8 mouse cellular contexts compared by ENCODE assay signal in the genomic region with DNA sequence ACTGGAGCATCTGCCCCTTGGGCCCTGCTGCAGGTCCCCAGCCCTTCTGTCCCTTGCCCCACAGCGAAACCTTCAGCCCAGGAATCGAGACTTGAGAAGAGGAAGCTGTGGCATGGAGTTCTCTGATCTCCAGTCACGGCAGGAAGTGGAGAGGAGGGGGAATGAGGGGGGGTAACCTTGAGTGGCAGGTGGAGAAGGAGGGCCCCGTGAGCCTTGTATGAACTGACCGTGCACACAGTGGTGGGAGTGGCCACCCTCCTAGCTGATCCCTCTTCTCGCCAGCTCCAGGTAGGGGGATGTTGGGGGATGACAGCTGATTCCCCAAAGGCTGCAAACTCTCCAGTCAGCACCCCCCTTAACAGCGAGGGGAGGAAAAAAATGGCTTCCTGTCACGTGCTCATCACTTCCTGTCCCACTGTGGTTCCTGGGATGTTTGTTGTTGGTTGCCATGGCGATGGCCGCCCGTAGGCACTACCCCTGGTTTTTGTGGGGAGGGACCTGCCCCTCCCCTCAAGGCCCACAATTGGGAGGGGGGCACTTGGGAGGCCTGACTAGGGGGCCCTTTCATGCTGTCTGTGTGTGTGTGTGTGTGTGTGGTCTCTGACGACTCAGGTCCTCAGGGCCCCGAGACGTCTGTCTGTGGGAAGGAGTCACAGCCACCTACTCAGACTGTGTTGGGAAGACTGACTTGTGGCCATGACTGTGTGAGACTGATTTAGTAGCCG. TPM values are rescaled to one million over a fixed set of nuclear protein-coding genes. Genes with fewer than 3 reads are reported as not detected.
DNase-seq lines count a peak whose midpoint lies in the region; ATAC-seq and TF ChIP-seq lines count a peak whose summit lies in the region.

No protein-coding gene starts in this region.

- H3K9ac ChIP-seq in CH12.LX (ENCODE audit: insufficient read depth, low read depth) = peak overlapping the region; percentile 42
- peak overlapping the region; percentile 91 for H3K9ac ChIP-seq in embryonic facial prominence, embryonic 14.5 days (ENCODE audit: low read depth, low read length)
- peak overlapping the region; percentile 92 for H3K9ac ChIP-seq in heart, embryonic 12.5 days
- H3K9ac ChIP-seq in kidney, embryonic 15.5 days = peak overlapping the region; percentile 53
- peak overlapping the region; percentile 54 for H3K9ac ChIP-seq in lung, postnatal 0 days (replicated peaks; ENCODE audit: low read depth)

- DNase-seq in CH12.LX (ENCODE audit: extremely low read depth) = peak; percentile 99
- DNase-seq in ZHBTc4 (ENCODE audit: low read depth, low spot score) = peak; percentile 91
- DNase-seq in embryonic facial prominence, embryonic 14.5 days (ENCODE audit: low spot score) = peak; percentile 90
- peak; percentile 98 for DNase-seq in lung, postnatal 0 days (ENCODE audit: low spot score)
- peak; percentile 73 to 79 for DNase-seq in urinary bladder, postnatal 36 days (ENCODE audit: low spot score in 2 of 2)

- no peaks in the 10 kb centered on the region for H3K36me3 ChIP-seq in CH12.LX (replicated peaks in 1 of 2; ENCODE audit: control insufficient read depth in 1 of 2, insufficient read depth in 1 of 2, low read length in 1 of 2)
- H3K36me3 ChIP-seq in embryonic facial prominence, embryonic 14.5 days (ENCODE audit: control insufficient read depth, insufficient read depth, low read length) = no peaks in the 10 kb centered on the region
- H3K36me3 ChIP-seq in heart, embryonic 12.5 days = no peaks in the 10 kb centered on the region
- no peaks in the 10 kb centered on the region for H3K36me3 ChIP-seq in kidney, embryonic 15.5 days
- no peaks in the 10 kb centered on the region for H3K36me3 ChIP-seq in lung, postnatal 0 days (ENCODE audit: insufficient read depth, low read length)

- H3K27me3 ChIP-seq in CH12.LX (replicated peaks) = no peaks in the 10 kb centered on the region
- H3K27me3 ChIP-seq in embryonic facial prominence, embryonic 14.5 days (replicated peaks; ENCODE audit: control insufficient read depth, insufficient read depth, low read length) = no peaks in the 10 kb centered on the region
- no peaks in the 10 kb centered on the region for H3K27me3 ChIP-seq in heart, embryonic 12.5 days (replicated peaks)
- no peaks in the 10 kb centered on the region for H3K27me3 ChIP-seq in kidney, embryonic 15.5 days
- H3K27me3 ChIP-seq in lung, postnatal 0 days (replicated peaks; ENCODE audit: insufficient read depth, low read length) = no peaks in the 10 kb centered on the region

- no peak for ATAC-seq in embryonic facial prominence, embryonic 14.5 days (ENCODE audit: low read depth)
- ATAC-seq in heart, embryonic 12.5 days (ENCODE audit: insufficient number of reproducible peaks, low FRiP score) = peak; percentile 34
- peak; percentile 40 for ATAC-seq in kidney, embryonic 15.5 days (replicated peaks; ENCODE audit: low FRiP score)
- peak; percentile 54 for ATAC-seq in lung, postnatal 0 days
- peak; percentile 53 for ATAC-seq in neutrophil, adult 5-6 weeks (ENCODE audit: extremely low read depth, insufficient number of reproducible peaks, low FRiP score, poor library complexity, severe bottlenecking)

- H3K79me2 ChIP-seq in CH12.LX (replicated peaks; ENCODE audit: control insufficient read depth, extremely low read depth, insufficient read depth, poor library complexity, severe bottlenecking) = peaks cover 8% of the 10 kb centered on the region

- no peak for TF ChIP-seq CTCF in CH12.LX (conservative IDR thresholded peaks at IDR 0.05 in 1 of 2, IDR thresholded peaks at IDR 0.05 in 1 of 2; ENCODE audit: low read depth in 2 of 2, low read length in 2 of 2)
- no peak for TF ChIP-seq CTCF in lung, postnatal 0 days (IDR thresholded peaks at IDR 0.05)

- peaks cover 47 to 82% of the 10 kb centered on the region in 2 experiments for H3K4me1 ChIP-seq in CH12.LX (ENCODE audit: control insufficient read depth in 1 of 2, insufficient read depth in 2 of 2)
- peaks cover 76% of the 10 kb centered on the region for H3K4me1 ChIP-seq in embryonic facial prominence, embryonic 14.5 days (ENCODE audit: control insufficient read depth, insufficient read depth, low read length)
- H3K4me1 ChIP-seq in heart, embryonic 12.5 days (replicated peaks) = peaks cover 85% of the 10 kb centered on the region
- peaks cover 90% of the 10 kb centered on the region for H3K4me1 ChIP-seq in kidney, embryonic 15.5 days
- H3K4me1 ChIP-seq in lung, postnatal 0 days (ENCODE audit: insufficient read depth, low read depth, low read length) = peaks cover 59% of the 10 kb centered on the region

- peak overlapping the region; percentile 51 to 90 (median 72) for H3K4me3 ChIP-seq in CH12.LX (replicated peaks in 1 of 3; ENCODE audit: low read depth in 2 of 3, low read length in 2 of 3, poor library complexity in 1 of 3)
- peak overlapping the region; percentile 87 for H3K4me3 ChIP-seq in embryonic facial prominence, embryonic 14.5 days (ENCODE audit: low read depth, low read length)
- H3K4me3 ChIP-seq in heart, embryonic 12.5 days = peak overlapping the region; percentile 76
- H3K4me3 ChIP-seq in kidney, embryonic 15.5 days (replicated peaks) = peak overlapping the region; percentile 75
- peak overlapping the region; percentile 40 for H3K4me3 ChIP-seq in lung, postnatal 0 days (ENCODE audit: low read depth, low read length)

- in situ Hi-C loops in CH12.LX (cut with MboI; ENCODE audit: low pct_ligation_motif_present, low pct_unique_long_range_greater_than_20kb, low sequenced_read_pairs) = no loop called here

- H3K27ac ChIP-seq in CH12.LX (ENCODE audit: insufficient read depth, low read depth) = peak overlapping the region; percentile 95
- peak overlapping the region; percentile 98 for H3K27ac ChIP-seq in embryonic facial prominence, embryonic 14.5 days (replicated peaks; ENCODE audit: low read depth, low read length)
- H3K27ac ChIP-seq in heart, embryonic 12.5 days (ENCODE audit: poor library complexity, severe bottlenecking) = peak overlapping the region; percentile 100
- H3K27ac ChIP-seq in kidney, embryonic 15.5 days = peak overlapping the region; percentile 98
- peak overlapping the region; percentile 98 for H3K27ac ChIP-seq in lung, postnatal 0 days (ENCODE audit: low read length)

- WGBS in embryonic facial prominence, embryonic 14.5 days = 6% methylated on average over 11 of the region's 15 CpGs
- 5% methylated on average over 15 of the region's 15 CpGs for WGBS in heart, embryonic 12.5 days
- WGBS in kidney, embryonic 15.5 days = 5% methylated on average over 15 of the region's 15 CpGs
- 4% methylated on average over 15 of the region's 15 CpGs for WGBS in lung, postnatal 0 days

- 0 out of 2 replicates have a peak, but pooled peaks have one; percentile 51 for TF ChIP-seq POLR2A in CH12.LX (IDR thresholded peaks at IDR 0.05; ENCODE audit: low read depth, low read length)

- dilution Hi-C loops in CH12.LX (cut with MboI; ENCODE audit: extremely low pct_ligation_motif_present, extremely low pct_unique_long_range_greater_than_20kb, low sequenced_read_pairs) = no loop called here

- TF ChIP-seq EP300 in CH12.LX (IDR thresholded peaks at IDR 0.05; ENCODE audit: low read length) = peak; percentile 95
- TF ChIP-seq EP300 in lung, postnatal 0 days (IDR thresholded peaks at IDR 0.05) = peak; percentile 94

- H3K9me3 ChIP-seq in CH12.LX (replicated peaks; ENCODE audit: low read length) = no peaks in the 10 kb centered on the region
- H3K9me3 ChIP-seq in embryonic facial prominence, embryonic 14.5 days (ENCODE audit: control insufficient read depth, low read length) = no peaks in the 10 kb centered on the region
- H3K9me3 ChIP-seq in heart, embryonic 12.5 days (replicated peaks) = no peaks in the 10 kb centered on the region
- no peaks in the 10 kb centered on the region for H3K9me3 ChIP-seq in kidney, embryonic 15.5 days (replicated peaks)
- H3K9me3 ChIP-seq in lung, postnatal 0 days (ENCODE audit: low read length) = no peaks in the 10 kb centered on the region

- peak overlapping the region; percentile 80 for H3K4me2 ChIP-seq in CH12.LX (ENCODE audit: insufficient read depth, low read depth, poor library complexity, severe bottlenecking)
- peak overlapping the region; percentile 84 for H3K4me2 ChIP-seq in embryonic facial prominence, embryonic 14.5 days (ENCODE audit: low read depth, low read length)
- peak overlapping the region; percentile 87 for H3K4me2 ChIP-seq in heart, embryonic 12.5 days
- H3K4me2 ChIP-seq in kidney, embryonic 15.5 days = peak overlapping the region; percentile 86
- H3K4me2 ChIP-seq in lung, postnatal 0 days (replicated peaks; ENCODE audit: low read depth, low read length) = peak overlapping the region; percentile 96

- TF ChIP-seq RAD21 in CH12.LX (IDR thresholded peaks at IDR 0.05; ENCODE audit: low read depth, low read length) = no peak; the same call in none of the 2 replicates

RNA-seq across cellular contexts. Expression of a gene that starts 14.4 kb away (rescaled TPM):
- total RNA-seq in CH12.LX (2012; rRNA removed) (11.1 and 12.1 TPM in 2 replicates), CH12.LX (2014; rRNA removed) (2.7 and 4.5 TPM in 2 replicates)
- 12.4 and 13.7 TPM in 2 replicates for polyA plus RNA-seq in CH12.LX (2012; ENCODE audit: insufficient read length, low read depth)
- 46.4 and 50.3 TPM in 2 replicates for polyA plus RNA-seq in embryonic facial prominence, embryonic 14.5 days (2014; fragmentation: Nextera tagmentation; extraction: Ambion mirVana)
- 33.8 and 35.1 TPM in 2 replicates for polyA plus RNA-seq in heart, embryonic 12.5 days (2016; fragmentation: Nextera tagmentation; extraction: Ambion mirVana)
- polyA plus RNA-seq in kidney, embryonic 15.5 days (2015; fragmentation: Nextera tagmentation; extraction: Ambion mirVana) = 29.3 and 32.1 TPM in 2 replicates
- polyA plus RNA-seq in lung, postnatal 0 days (2015; fragmentation: Nextera tagmentation; extraction: Ambion mirVana) = 26.2 and 28.8 TPM in 2 replicates
- total RNA-seq in neutrophil, adult 5-6 weeks (2017) = 131 and 135 TPM in 2 replicates

RNA-seq across cellular contexts. Expression of a gene that starts 34.4 kb away (rescaled TPM):
- total RNA-seq in CH12.LX (2012; rRNA removed) (47.4 and 78.9 TPM in 2 replicates), CH12.LX (2014; rRNA removed) (93.7 and 99.3 TPM in 2 replicates)
- polyA plus RNA-seq in CH12.LX (2012; ENCODE audit: insufficient read length, low read depth) = 81.3 and 91.9 TPM in 2 replicates
- polyA plus RNA-seq in embryonic facial prominence, embryonic 14.5 days (2014; fragmentation: Nextera tagmentation; extraction: Ambion mirVana) = 22.7 and 23.0 TPM in 2 replicates
- polyA plus RNA-seq in heart, embryonic 12.5 days (2016; fragmentation: Nextera tagmentation; extraction: Ambion mirVana) = 27.0 and 27.7 TPM in 2 replicates
- 36.3 and 39.1 TPM in 2 replicates for polyA plus RNA-seq in kidney, embryonic 15.5 days (2015; fragmentation: Nextera tagmentation; extraction: Ambion mirVana)
- polyA plus RNA-seq in lung, postnatal 0 days (2015; fragmentation: Nextera tagmentation; extraction: Ambion mirVana) = 2.5 and 2.6 TPM in 2 replicates
- total RNA-seq in neutrophil, adult 5-6 weeks (2017) = 2.0 and 2.2 TPM in 2 replicates

RNA-seq across cellular contexts. Expression of a gene that starts 40.8 kb away (rescaled TPM):
- total RNA-seq in CH12.LX (2012; rRNA removed) (0.47 and 0.50 TPM in 2 replicates), CH12.LX (2014; rRNA removed) (not detected in 2 replicates)
- not detected in 2 replicates for polyA plus RNA-seq in CH12.LX (2012; ENCODE audit: insufficient read length, low read depth)
- 0.34 and 0.56 TPM in 2 replicates for polyA plus RNA-seq in embryonic facial prominence, embryonic 14.5 days (2014; fragmentation: Nextera tagmentation; extraction: Ambion mirVana)
- polyA plus RNA-seq in heart, embryonic 12.5 days (2016; fragmentation: Nextera tagmentation; extraction: Ambion mirVana) = 3.5 and 3.9 TPM in 2 replicates
- polyA plus RNA-seq in kidney, embryonic 15.5 days (2015; fragmentation: Nextera tagmentation; extraction: Ambion mirVana) = 0.48 and 0.51 TPM in 2 replicates
- 0.56 and 1.0 TPM in 2 replicates for polyA plus RNA-seq in lung, postnatal 0 days (2015; fragmentation: Nextera tagmentation; extraction: Ambion mirVana)
- total RNA-seq in neutrophil, adult 5-6 weeks (2017) = not detected in 2 replicates

Comparison
In these comparisons a context has a peak if more than half of its experiments do, and no peak if none do; other contexts are left out.
1. H3K9ac ChIP-seq: peak in every context shown above with its lines; median percentile 92 in heart, embryonic 12.5 days; 91 in embryonic facial prominence, embryonic 14.5 days; 54 in lung, postnatal 0 days; 53 in kidney, embryonic 15.5 days; 42 in CH12.LX.